Mouse (Mus musculus) stomach, embryonic 14.5 days (tissue): ENCODE measurements around the gene Zfhx3. TPM values are rescaled to one million over a fixed set of nuclear protein-coding genes. Genes with fewer than 3 reads are reported as not detected.

Source experiments
- ATAC-seq: fragments of 200-750 bp; cut with Nextera tagmentation; 2 replicates; pipeline ENCODE4 v1.8.0; 2017; ENCODE audit warnings: low read depth, moderate TSS enrichment; ENCODE audit not compliant: insufficient number of reproducible peaks, insufficient read depth, low FRiP score
- H3K27ac ChIP-seq: fragments of 300-500 bp; sonication (generic); 2 replicates; pipeline ENCODE4 v1.5.1; 2014; ENCODE audit warnings: mild to moderate bottlenecking, low read length, moderate library complexity, mixed read lengths
- H3K27me3 ChIP-seq: fragments of 300-500 bp; sonication (generic); 2 replicates; pipeline ENCODE4 v1.6.1; 2014; ENCODE audit warnings: low read length, control low read depth, mixed read lengths; ENCODE audit not compliant: control insufficient read depth, insufficient read depth
- H3K36me3 ChIP-seq: fragments of 300-500 bp; sonication (generic); 2 replicates; pipeline ENCODE4 v1.6.1; 2014; ENCODE audit warnings: mild to moderate bottlenecking, control low read depth, low read length, moderate library complexity, mixed read lengths; ENCODE audit not compliant: control insufficient read depth, insufficient read depth
- H3K4me1 ChIP-seq: fragments of 300-500 bp; sonication (generic); 2 replicates; pipeline ENCODE4 v1.6.1; 2014; ENCODE audit warnings: low read length, control low read depth, mixed read lengths; ENCODE audit not compliant: control insufficient read depth, insufficient read depth
- H3K4me2 ChIP-seq: fragments of 300-500 bp; sonication (generic); replicated peaks from 2 replicates; pipeline ENCODE4 v1.6.1; 2014; ENCODE audit warnings: low read depth, low read length, control low read depth
- H3K4me3 ChIP-seq: fragments of 300-500 bp; sonication (generic); 2 replicates; pipeline ENCODE4 v1.5.1; 2014; ENCODE audit warnings: low read depth, low read length, control low read depth
- H3K9ac ChIP-seq: fragments of 300-500 bp; sonication (generic); replicated peaks from 2 replicates; pipeline ENCODE4 v1.6.1; 2014; ENCODE audit warnings: low read depth, mild to moderate bottlenecking, control low read depth, low read length, moderate library complexity, mixed read lengths
- H3K9me3 ChIP-seq: fragments of 300-500 bp; sonication (generic); 2 replicates; pipeline ENCODE4 v1.6.1; 2016; ENCODE audit warnings: low read depth, low read length, control low read depth; ENCODE audit not compliant: control insufficient read depth
- WGBS: fragments of 180-500 bp; shearing (Covaris S2); extraction: QIAGEN DNeasy Blood & Tissue Kit; methylation state at CpG from one replicate; pipeline ENCODE4 v1.1.7; 2014; 5-methylcytosine and 5-hydroxymethylcytosine counted together
- polyA plus RNA-seq: library from polyadenylated mRNA; unstranded; fragments of >200 nt; fragmentation: Nextera tagmentation; extraction: Ambion mirVana; gene quantifications from 2 replicates; pipeline ENCODE4 v1.2.1, GENCODE M21; 2014

Gene Zfhx3
- polyA plus RNA-seq, 1 experiment from 2014 or later: 25.4 TPM

- Histone ChIP-seq H3K9ac (no peak overlapping the region), H3K36me3 (no peaks in the 10 kb centered on the region), H3K27ac (no peak overlapping the region), H3K27me3 (no peaks in the 10 kb centered on the region), H3K4me1 (no peaks in the 10 kb centered on the region), H3K4me2 (no peak overlapping the region), H3K4me3 (no peak overlapping the region), H3K9me3 (no peaks in the 10 kb centered on the region)
- no peak for ATAC-seq
- WGBS: 80% methylated on average over 2 of the region's 2 CpGs
These were observed 335.5 kb downstream of the Zfhx3 start for GRCm38 (mm10) chr8:108277960-108278359.

- H3K4me1 ChIP-seq: no peaks in the 10 kb centered on the region
- no peak overlapping the region for H3K27ac ChIP-seq
- ATAC-seq: no peak
- 53% methylated on average over 12 of the region's 12 CpGs for WGBS
- no peak overlapping the region for H3K4me3 ChIP-seq
- H3K36me3 ChIP-seq: no peaks in the 10 kb centered on the region
- no peak overlapping the region for H3K4me2 ChIP-seq
- no peak overlapping the region for H3K9ac ChIP-seq
- no peaks in the 10 kb centered on the region for H3K9me3 ChIP-seq
- H3K27me3 ChIP-seq: no peaks in the 10 kb centered on the region
These were observed 339.5 kb downstream of the Zfhx3 start for GRCm38 (mm10) chr8:108281981-108282380.

- ATAC-seq: no peak
- H3K9ac ChIP-seq: no peak overlapping the region
These were observed 343.7 kb downstream of the Zfhx3 start for GRCm38 (mm10) chr8:108286117-108286516.

GRCm38 (mm10) chr8:108300964-108301615, 358.6 kb downstream of the Zfhx3 start:
- Histone ChIP-seq H3K9me3 (no peaks in the 10 kb centered on the region), H3K9ac (no peak overlapping the region), H3K4me3 (no peak overlapping the region), H3K36me3 (no peaks in the 10 kb centered on the region), H3K27me3 (no peaks in the 10 kb centered on the region), H3K4me2 (no peak overlapping the region), H3K4me1 (no peaks in the 10 kb centered on the region), H3K27ac (no peak overlapping the region)
- no peak for ATAC-seq
- WGBS: 69% methylated on average over 9 of the region's 9 CpGs

More at GRCm38 (mm10) chr8:108286117-108286516, 343.7 kb downstream of the Zfhx3 start:
- H3K4me3 ChIP-seq: no peak overlapping the region
- 70% methylated on average over 5 of the region's 5 CpGs for WGBS
- H3K36me3 ChIP-seq: no peaks in the 10 kb centered on the region
- H3K9me3 ChIP-seq: no peaks in the 10 kb centered on the region
- H3K4me2 ChIP-seq: no peak overlapping the region
- H3K4me1 ChIP-seq: no peaks in the 10 kb centered on the region
- no peak overlapping the region for H3K27ac ChIP-seq
- no peaks in the 10 kb centered on the region for H3K27me3 ChIP-seq

- ATAC-seq: no peak
- Histone ChIP-seq H3K9ac (no peak overlapping the region), H3K9me3 (no peaks in the 10 kb centered on the region), H3K36me3 (no peaks in the 10 kb centered on the region), H3K27ac (no peak overlapping the region), H3K4me3 (no peak overlapping the region), H3K27me3 (no peaks in the 10 kb centered on the region), H3K4me1 (no peaks in the 10 kb centered on the region), H3K4me2 (no peak overlapping the region)
- 86% methylated on average over 12 of the region's 12 CpGs for WGBS
These were observed 359.2 kb downstream of the Zfhx3 start for GRCm38 (mm10) chr8:108301654-108302053.

GRCm38 (mm10) chr8:108305368-108305767, 362.9 kb downstream of the Zfhx3 start:
- H3K9ac ChIP-seq: no peak overlapping the region
- no peak overlapping the region for H3K4me2 ChIP-seq
- WGBS: 46% methylated on average over 3 of the region's 3 CpGs
- H3K4me1 ChIP-seq: no peaks in the 10 kb centered on the region
- no peaks in the 10 kb centered on the region for H3K27me3 ChIP-seq
- no peak for ATAC-seq
- no peaks in the 10 kb centered on the region for H3K9me3 ChIP-seq
- H3K4me3 ChIP-seq: no peak overlapping the region
- no peaks in the 10 kb centered on the region for H3K36me3 ChIP-seq
- no peak overlapping the region for H3K27ac ChIP-seq

GRCm38 (mm10) chr8:108309525-108310246, 367.2 kb downstream of the Zfhx3 start:
- Histone ChIP-seq H3K27me3 (no peaks in the 10 kb centered on the region), H3K36me3 (no peaks in the 10 kb centered on the region), H3K4me1 (no peaks in the 10 kb centered on the region), H3K4me2 (no peak overlapping the region), H3K4me3 (no peak overlapping the region), H3K9ac (no peak overlapping the region), H3K9me3 (no peaks in the 10 kb centered on the region; the same call in 1 of the 2 replicates), H3K27ac (no peak overlapping the region)
- peak; percentile 63; the same call in 1 of the 2 replicates for ATAC-seq
- WGBS: 43% methylated on average over 14 of the region's 14 CpGs

- no peaks in the 10 kb centered on the region; the same call in 1 of the 2 replicates for H3K9me3 ChIP-seq
- WGBS: 42% methylated on average over 8 of the region's 8 CpGs
- no peak overlapping the region for H3K4me3 ChIP-seq
- no peaks in the 10 kb centered on the region for H3K27me3 ChIP-seq
- no peaks in the 10 kb centered on the region for H3K4me1 ChIP-seq
- H3K4me2 ChIP-seq: no peak overlapping the region
- no peak overlapping the region for H3K9ac ChIP-seq
- no peak overlapping the region for H3K27ac ChIP-seq
- no peaks in the 10 kb centered on the region for H3K36me3 ChIP-seq
- ATAC-seq: no peak
These were observed 372.6 kb downstream of the Zfhx3 start for GRCm38 (mm10) chr8:108315046-108315445.
